Mouse (Mus musculus): Measurements from ENCODE around the gene Prom1.

Prom1 gene

GRCm38 (mm10) chr5:43959884-43960440 is 141.9 kb downstream of the Prom1 start:
- no peak for TF ChIP-seq GATA4 (IDR thresholded peaks at IDR 0.05; ENCODE audit: insufficient replicate concordance, low read length)

- TF ChIP-seq GATA4 (IDR thresholded peaks at IDR 0.05; ENCODE audit: insufficient replicate concordance, low read length): no peak
These were observed 148.6 kb downstream of the Prom1 start for GRCm38 (mm10) chr5:43953241-43953640.

- TF ChIP-seq GATA4 (IDR thresholded peaks at IDR 0.05; ENCODE audit: insufficient replicate concordance, low read length): no peak
These were observed 153.0 kb downstream of the Prom1 start for GRCm38 (mm10) chr5:43948748-43949275.

GRCm38 (mm10) chr5:43948111-43948743 is 153.6 kb downstream of the Prom1 start:
- TF ChIP-seq GATA4 (IDR thresholded peaks at IDR 0.05; ENCODE audit: insufficient replicate concordance, low read length): no peak; the same call in 1 of the 2 replicates

- TF ChIP-seq GATA4 (IDR thresholded peaks at IDR 0.05; ENCODE audit: insufficient replicate concordance, low read length): no peak
These were observed 154.4 kb downstream of the Prom1 start for GRCm38 (mm10) chr5:43947330-43947977.
